Mouse (Mus musculus): ENCODE results near the gene Tcf7.

- no peak for TF ChIP-seq CTCF (IDR thresholded peaks at IDR 0.05; ENCODE audit: borderline replicate concordance, extremely low read depth, insufficient read depth, insufficient read length)
- no peak for TF ChIP-seq POLR2A (IDR thresholded peaks at IDR 0.05; ENCODE audit: borderline replicate concordance, extremely low read depth, insufficient read depth, insufficient read length, poor library complexity, severe bottlenecking)
These were observed 27.9 kb upstream of the Tcf7 start for GRCm38 (mm10) chr11:52310709-52311108.

All from brain, embryonic 14.5 days (tissue).